Mouse (Mus musculus) CH12.LX (cell line): ENCODE results near the gene Pdcd2.

Experiments
- CTCF ChIP-seq, 2 experiments: IDR thresholded peaks in 1 of 2; conservative IDR thresholded peaks in 1 of 2; 2 replicates each; pipeline ENCODE4 v1.5.1; 2011 to 2012; ENCODE audit warnings: low read depth in 2 of 2, low read length in 2 of 2, improper control_type of control experiment in 1 of 2, inconsistent platforms in 1 of 2, mild to moderate bottlenecking in 1 of 2, moderate library complexity in 1 of 2
- EP300 ChIP-seq: IDR thresholded peaks from 2 replicates; pipeline ENCODE4 v1.6.1; 2011; ENCODE audit warnings: low read length, improper control_type of control experiment
- MAFK ChIP-seq: IDR thresholded peaks from 2 replicates; pipeline ENCODE4 v1.6.1; 2011; ENCODE audit warnings: low read length, improper control_type of control experiment; ENCODE audit not compliant: insufficient replicate concordance
- MAZ ChIP-seq: IDR thresholded peaks from 2 replicates; pipeline ENCODE4 v1.6.1; 2012; ENCODE audit warnings: low read depth, mild to moderate bottlenecking, inconsistent platforms, low read length, improper control_type of control experiment, moderate library complexity
- NRF1 ChIP-seq: IDR thresholded peaks from 2 replicates; pipeline ENCODE4 v1.6.1; 2014; ENCODE audit warnings: low read depth, mild to moderate bottlenecking, inconsistent platforms, low read length, improper control_type of control experiment, moderate library complexity
- PAX5 ChIP-seq: IDR thresholded peaks from 2 replicates; pipeline ENCODE4 v1.6.1; 2012; ENCODE audit warnings: low read length, inconsistent platforms, mixed read lengths
- POLR2A ChIP-seq: IDR thresholded peaks from 2 replicates; pipeline ENCODE4 v1.6.1; 2011; ENCODE audit warnings: low read depth, mild to moderate bottlenecking, improper control_type of control experiment, low read length
- SIN3A ChIP-seq: IDR thresholded peaks from 2 replicates; pipeline ENCODE4 v1.6.1; 2012; ENCODE audit warnings: low read length, improper control_type of control experiment, inconsistent platforms
- SMC3 ChIP-seq: IDR thresholded peaks from 2 replicates; pipeline ENCODE4 v1.6.1; 2011; ENCODE audit warnings: low read depth, low read length, improper control_type of control experiment
- UBTF ChIP-seq: IDR thresholded peaks from 2 replicates; pipeline ENCODE4 v1.6.1; 2012; ENCODE audit warnings: low read depth, mild to moderate bottlenecking, inconsistent platforms, low read length, improper control_type of control experiment, moderate library complexity
- USF1 ChIP-seq: IDR thresholded peaks from 2 replicates; pipeline ENCODE4 v1.6.1; 2014; ENCODE audit warnings: low read depth, mild to moderate bottlenecking, inconsistent platforms, low read length, improper control_type of control experiment
- USF2 ChIP-seq: conservative IDR thresholded peaks from 2 replicates; pipeline ENCODE4 v1.6.1; 2011; ENCODE audit warnings: low read depth, low read length, improper control_type of control experiment
- ZNF384 ChIP-seq: IDR thresholded peaks from 2 replicates; pipeline ENCODE4 v1.6.1; 2012; ENCODE audit warnings: low read depth, low read length, improper control_type of control experiment, inconsistent platforms

- TF ChIP-seq MAZ = no peak
- TF ChIP-seq PAX5 = no peak
- no peak for TF ChIP-seq USF1
- TF ChIP-seq NRF1 = no peak
- peak in 1 of 2 experiments; percentile 10; a peak in 2 of 4 replicates for TF ChIP-seq CTCF (conservative IDR thresholded peaks at IDR 0.05 in 1 of 2, IDR thresholded peaks at IDR 0.05 in 1 of 2; ENCODE audit: low read depth in 2 of 2, low read length in 2 of 2)
- TF ChIP-seq SIN3A = no peak
- TF ChIP-seq ZNF384 = no peak
- no peak for TF ChIP-seq MAFK
- no peak for TF ChIP-seq USF2
- TF ChIP-seq EP300 = no peak
- TF ChIP-seq SMC3 = no peak
- TF ChIP-seq POLR2A = no peak
- TF ChIP-seq UBTF = no peak
These were observed 8.9 kb downstream of the Pdcd2 start for GRCm38 (mm10) chr17:15518186-15518585.
